ENCODE assay signal across 1 mouse cellular context in the genomic region with DNA sequence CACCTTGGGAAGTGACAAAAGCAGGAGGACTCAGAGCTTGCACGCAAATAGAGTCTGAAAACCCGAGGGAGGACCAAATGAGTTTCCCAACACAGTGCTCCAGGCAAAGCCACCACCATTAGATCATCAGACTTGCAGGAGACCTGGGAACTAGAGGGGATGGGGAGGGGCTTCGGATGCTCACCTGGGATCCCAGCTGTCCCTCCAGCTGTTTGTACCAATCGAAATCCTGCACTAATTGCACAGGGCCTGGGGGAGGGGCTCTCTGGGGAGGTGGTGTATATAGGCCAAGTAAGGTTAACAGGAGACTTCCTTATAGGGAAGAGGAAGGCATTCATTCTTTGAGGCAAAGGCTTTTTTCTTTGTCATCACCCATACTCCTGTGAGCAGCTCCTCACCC.
TF ChIP-seq lines count a peak whose summit lies in the region.

No protein-coding gene starts in this region.

TF ChIP-seq in ES-E14, 5 proteins besides CTCF, POLR2A, EP300 and RAD21:
- TF ChIP-seq MAFK (IDR thresholded peaks at IDR 0.05; ENCODE audit: insufficient read depth, low read depth, low read length) (no peak), CHD2 (IDR thresholded peaks at IDR 0.05; ENCODE audit: low read depth, low read length) (no peak), ZC3H11A (IDR thresholded peaks at IDR 0.05; ENCODE audit: borderline replicate concordance, low read depth, low read length) (no peak), HCFC1 (IDR thresholded peaks at IDR 0.05; ENCODE audit: borderline replicate concordance, insufficient read depth, low read length) (no peak), ZNF384 (IDR thresholded peaks at IDR 0.05; ENCODE audit: low read depth, low read length) (no peak)
